Mouse (Mus musculus): Measurements from ENCODE around the gene Slc22a5. TPM values are rescaled to one million over a fixed set of nuclear protein-coding genes. Genes with fewer than 3 reads are reported as not detected.
"Not testable (repeated sequence)": the region's sequence is repeated elsewhere in the genome, so short reads cannot be mapped to it uniquely, and the experiment has no call there.

Slc22a5 gene
- polyA plus RNA-seq, 1 experiment = 5.1 TPM

DNA sequence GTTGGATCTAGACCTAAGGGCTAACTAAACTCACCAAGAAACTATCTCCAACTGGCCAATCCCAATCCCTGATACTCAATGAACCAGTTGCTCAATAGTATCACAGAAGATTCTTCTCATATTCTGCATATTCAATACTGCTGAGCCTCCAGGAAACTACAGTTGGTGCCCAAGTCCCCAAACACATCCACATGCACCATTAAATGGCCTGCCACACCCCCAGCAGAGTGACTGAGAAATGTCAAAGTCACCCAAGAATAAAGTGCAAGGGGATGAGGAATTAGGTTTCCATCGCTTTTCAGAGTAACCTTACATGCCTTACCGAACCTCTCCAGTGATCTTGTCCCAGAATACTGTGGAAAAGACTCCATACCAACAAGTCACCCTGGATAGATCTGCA is 1.2 kb downstream of the Slc22a5 start:
- Histone ChIP-seq H3K27me3 (ENCODE audit: control insufficient read depth, insufficient read depth, insufficient read length) (no peaks in the 10 kb centered on the region), H3K79me2 (ENCODE audit: control insufficient read depth, insufficient read depth) (no peaks in the 10 kb centered on the region), H3K36me3 (ENCODE audit: control insufficient read depth, insufficient read depth) (no peaks in the 10 kb centered on the region), H3ac (ENCODE audit: control insufficient read depth, insufficient read length) (no peak overlapping the region), H3K4me2 (ENCODE audit: low read depth) (peak overlapping the region; percentile 90), H3K4me3 (peak overlapping the region; percentile 61)
- TF ChIP-seq CEBPB (IDR thresholded peaks at IDR 0.05; ENCODE audit: insufficient read depth, poor library complexity, severe bottlenecking) (no peak), MAX (IDR thresholded peaks at IDR 0.05; ENCODE audit: low read depth) (no peak), POLR2AphosphoS2 (IDR thresholded peaks at IDR 0.05; ENCODE audit: insufficient read length, low read depth) (no peak), TCF12 (IDR thresholded peaks at IDR 0.05; ENCODE audit: insufficient read depth, poor library complexity, severe bottlenecking) (no peak)

DNA sequence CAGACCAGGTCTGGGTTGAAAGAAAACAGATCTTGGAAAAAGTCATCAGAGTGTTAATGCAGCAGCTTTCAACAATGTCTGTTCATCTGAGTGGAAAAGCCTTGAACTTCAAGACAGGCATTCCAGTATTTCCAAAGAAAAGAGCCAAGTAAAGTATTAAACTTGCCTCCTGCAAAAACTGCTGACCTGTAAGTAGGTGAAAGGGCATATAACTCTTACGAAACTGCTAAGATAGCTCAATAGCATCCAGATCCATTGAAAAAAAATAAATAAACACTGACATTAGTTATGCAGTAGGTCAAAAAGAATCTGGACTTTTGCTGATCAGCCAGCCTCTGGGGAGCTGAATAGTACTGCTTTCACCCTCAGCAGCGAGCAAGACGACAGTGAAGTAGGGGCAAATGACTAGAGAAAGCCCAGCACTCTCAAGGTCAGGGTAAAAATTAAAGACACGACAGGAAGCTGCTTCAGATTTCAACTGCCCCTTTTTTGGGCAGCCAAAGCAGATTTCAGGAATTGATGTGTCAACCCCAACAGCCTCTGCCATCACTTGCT is 2.3 kb downstream of the Slc22a5 start:
- no peaks in the 10 kb centered on the region for H3K79me2 ChIP-seq (ENCODE audit: control insufficient read depth, insufficient read depth)
- H3K4me3 ChIP-seq = no peak overlapping the region
- no peak overlapping the region for H3K4me2 ChIP-seq (ENCODE audit: low read depth)
- H3K36me3 ChIP-seq (ENCODE audit: control insufficient read depth, insufficient read depth) = no peaks in the 10 kb centered on the region
- no peak overlapping the region for H3ac ChIP-seq (ENCODE audit: control insufficient read depth, insufficient read length)
- H3K27me3 ChIP-seq (ENCODE audit: control insufficient read depth, insufficient read depth, insufficient read length) = no peaks in the 10 kb centered on the region
- TF ChIP-seq MYOG (IDR thresholded peaks at IDR 0.05; ENCODE audit: control insufficient read depth in 1 of 3, insufficient read depth in 1 of 3, insufficient read length in 2 of 3, low read depth in 2 of 3) (no peak), SRF (IDR thresholded peaks at IDR 0.05; ENCODE audit: control insufficient read depth, insufficient read length, low read depth) (no peak), USF1 (IDR thresholded peaks at IDR 0.05; ENCODE audit: low read depth) (no peak), MYOD1 (IDR thresholded peaks at IDR 0.05; ENCODE audit: control insufficient read depth in 1 of 3, insufficient read length in 2 of 3, low read depth in 2 of 3) (no peak), REST (IDR thresholded peaks at IDR 0.05; ENCODE audit: insufficient read depth, insufficient read length) (no peak), E2F4 (IDR thresholded peaks at IDR 0.05; ENCODE audit: insufficient read depth) (no peak), TCF3 (IDR thresholded peaks at IDR 0.05; ENCODE audit: insufficient read length, low read depth) (no peak), POLR2AphosphoS2 (IDR thresholded peaks at IDR 0.05; ENCODE audit: insufficient read length, low read depth) (no peak), POLR2A (IDR thresholded peaks at IDR 0.05; ENCODE audit: insufficient read length, low read depth) (no peak), TCF12 (IDR thresholded peaks at IDR 0.05; ENCODE audit: insufficient read depth, poor library complexity, severe bottlenecking) (no peak), CEBPB (IDR thresholded peaks at IDR 0.05; ENCODE audit: insufficient read depth, poor library complexity, severe bottlenecking) (no peak), MAX (IDR thresholded peaks at IDR 0.05; ENCODE audit: low read depth) (no peak)

GRCm38 (mm10) chr11:53888242-53888641 is 3.2 kb downstream of the Slc22a5 start:
- Histone ChIP-seq H3K4me2 (ENCODE audit: low read depth) (no peak overlapping the region), H3ac (ENCODE audit: control insufficient read depth, insufficient read length) (no peak overlapping the region), H3K36me3 (ENCODE audit: control insufficient read depth, insufficient read depth) (no peaks in the 10 kb centered on the region), H3K4me3 (no peak overlapping the region), H3K79me2 (ENCODE audit: control insufficient read depth, insufficient read depth) (no peaks in the 10 kb centered on the region), H3K27me3 (ENCODE audit: control insufficient read depth, insufficient read depth, insufficient read length) (no peaks in the 10 kb centered on the region)
- no peak for TF ChIP-seq POLR2A (IDR thresholded peaks at IDR 0.05; ENCODE audit: insufficient read length, low read depth)
- TF ChIP-seq CEBPB (IDR thresholded peaks at IDR 0.05; ENCODE audit: insufficient read depth, poor library complexity, severe bottlenecking) = no peak
- no peak for TF ChIP-seq REST (IDR thresholded peaks at IDR 0.05; ENCODE audit: insufficient read depth, insufficient read length)
- no peak for TF ChIP-seq TCF12 (IDR thresholded peaks at IDR 0.05; ENCODE audit: insufficient read depth, poor library complexity, severe bottlenecking)
- no peak for TF ChIP-seq POLR2AphosphoS2 (IDR thresholded peaks at IDR 0.05; ENCODE audit: insufficient read length, low read depth)
- TF ChIP-seq E2F4 (IDR thresholded peaks at IDR 0.05; ENCODE audit: insufficient read depth) = no peak
- no peak for TF ChIP-seq MYOG (IDR thresholded peaks at IDR 0.05; ENCODE audit: control insufficient read depth in 1 of 3, insufficient read depth in 1 of 3, insufficient read length in 2 of 3, low read depth in 2 of 3)
- TF ChIP-seq MAX (IDR thresholded peaks at IDR 0.05; ENCODE audit: low read depth) = no peak

DNA sequence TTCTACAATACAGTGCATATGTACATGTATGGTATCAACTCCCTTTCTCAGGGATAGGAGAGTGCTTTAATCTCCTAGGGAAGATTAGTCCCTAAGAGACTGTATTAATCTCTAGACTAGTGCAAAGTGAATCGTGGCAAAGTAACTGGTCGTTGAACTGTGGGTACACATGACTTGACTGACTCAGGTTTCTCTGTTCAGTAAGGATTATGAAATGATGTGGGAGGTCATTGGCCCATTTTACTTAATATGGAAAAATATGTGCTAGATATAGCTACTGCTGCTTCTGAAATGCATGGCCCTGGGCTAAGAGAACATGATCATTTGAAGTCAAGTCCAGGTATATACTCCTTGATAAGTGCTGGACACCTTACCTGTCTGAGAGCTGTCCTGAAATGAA is 8.2 kb downstream of the Slc22a5 start:
- Histone ChIP-seq H3K79me2 (ENCODE audit: control insufficient read depth, insufficient read depth) (no peaks in the 10 kb centered on the region), H3K36me3 (ENCODE audit: control insufficient read depth, insufficient read depth) (no peaks in the 10 kb centered on the region), H3K27me3 (ENCODE audit: control insufficient read depth, insufficient read depth, insufficient read length) (no peaks in the 10 kb centered on the region), H3ac (ENCODE audit: control insufficient read depth, insufficient read length) (no peak overlapping the region), H3K4me2 (ENCODE audit: low read depth) (no peak overlapping the region), H3K4me3 (no peak overlapping the region)
- TF ChIP-seq USF1 (IDR thresholded peaks at IDR 0.05; ENCODE audit: low read depth) (no peak), SRF (IDR thresholded peaks at IDR 0.05; ENCODE audit: control insufficient read depth, insufficient read length, low read depth) (no peak), E2F4 (IDR thresholded peaks at IDR 0.05; ENCODE audit: insufficient read depth) (no peak), POLR2AphosphoS2 (IDR thresholded peaks at IDR 0.05; ENCODE audit: insufficient read length, low read depth) (no peak)

DNA sequence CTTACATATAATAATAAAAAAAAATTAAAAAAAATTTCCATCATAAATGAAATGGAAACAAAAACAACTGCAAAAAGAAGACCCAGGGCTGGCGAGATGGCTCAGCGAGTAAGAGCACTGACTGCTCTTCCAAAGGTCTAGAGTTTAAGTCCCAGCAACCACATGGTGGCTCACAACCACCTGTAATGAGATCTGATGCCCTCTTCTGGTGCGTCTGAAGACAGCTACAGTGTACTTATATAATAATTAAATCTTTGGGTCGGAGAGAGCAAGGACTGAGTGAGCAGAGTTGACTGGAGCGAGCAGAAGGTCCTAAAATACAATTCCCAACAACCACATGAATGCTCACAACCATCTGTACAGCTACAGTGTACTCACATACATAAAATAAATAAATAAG is 13.4 kb downstream of the Slc22a5 start:
- not testable (repeated sequence) for H3K4me3 ChIP-seq; H3K27me3 ChIP-seq (ENCODE audit: control insufficient read depth, insufficient read depth, insufficient read length); H3K36me3 ChIP-seq (ENCODE audit: control insufficient read depth, insufficient read depth); H3K4me2 ChIP-seq (ENCODE audit: low read depth); H3K79me2 ChIP-seq (ENCODE audit: control insufficient read depth, insufficient read depth); H3ac ChIP-seq (ENCODE audit: control insufficient read depth, insufficient read length)

- TF ChIP-seq MYOG (IDR thresholded peaks at IDR 0.05; ENCODE audit: control insufficient read depth in 1 of 3, insufficient read depth in 1 of 3, insufficient read length in 2 of 3, low read depth in 2 of 3) = no peak
- no peak for TF ChIP-seq CEBPB (IDR thresholded peaks at IDR 0.05; ENCODE audit: insufficient read depth, poor library complexity, severe bottlenecking)
- TF ChIP-seq MYOD1 (IDR thresholded peaks at IDR 0.05; ENCODE audit: control insufficient read depth in 1 of 3, insufficient read length in 2 of 3, low read depth in 2 of 3) = no peak
- TF ChIP-seq E2F4 (IDR thresholded peaks at IDR 0.05; ENCODE audit: insufficient read depth) = no peak
- no peak for TF ChIP-seq REST (IDR thresholded peaks at IDR 0.05; ENCODE audit: insufficient read depth, insufficient read length)
- no peak for TF ChIP-seq POLR2A (IDR thresholded peaks at IDR 0.05; ENCODE audit: insufficient read length, low read depth)
- TF ChIP-seq MAX (IDR thresholded peaks at IDR 0.05; ENCODE audit: low read depth) = no peak
- TF ChIP-seq USF1 (IDR thresholded peaks at IDR 0.05; ENCODE audit: low read depth) = no peak
- no peak for TF ChIP-seq TCF3 (IDR thresholded peaks at IDR 0.05; ENCODE audit: insufficient read length, low read depth)
- no peak for TF ChIP-seq SRF (IDR thresholded peaks at IDR 0.05; ENCODE audit: control insufficient read depth, insufficient read length, low read depth)
- Histone ChIP-seq H3K27me3 (ENCODE audit: control insufficient read depth, insufficient read depth, insufficient read length) (no peaks in the 10 kb centered on the region), H3K4me3 (no peak overlapping the region), H3K79me2 (ENCODE audit: control insufficient read depth, insufficient read depth) (no peaks in the 10 kb centered on the region), H3ac (ENCODE audit: control insufficient read depth, insufficient read length) (no peak overlapping the region), H3K4me2 (ENCODE audit: low read depth) (no peak overlapping the region), H3K36me3 (ENCODE audit: control insufficient read depth, insufficient read depth) (no peaks in the 10 kb centered on the region)
Observed at GRCm38 (mm10) chr11:53876488-53876887, 15.0 kb downstream of the Slc22a5 start.
